Mouse (Mus musculus) myocyte (in vitro differentiated cells): ENCODE measurements around the gene Ptprr.

Source experiments
- CEBPB ChIP-seq: IDR thresholded peaks from 2 replicates; pipeline ENCODE4 v1.6.1; 2011; ENCODE audit warnings: mild to moderate bottlenecking, moderate library complexity; ENCODE audit not compliant: poor library complexity, insufficient read depth, severe bottlenecking
- E2F4 ChIP-seq: IDR thresholded peaks from one replicate; pipeline ENCODE4 v1.6.1; 2011; ENCODE audit warnings: mild to moderate bottlenecking, control low read depth, moderate library complexity; ENCODE audit not compliant: insufficient read depth
- MAX ChIP-seq: IDR thresholded peaks from one replicate; pipeline ENCODE4 v1.6.1; 2011; ENCODE audit warnings: low read depth, mild to moderate bottlenecking, control low read depth
- MYOD1 ChIP-seq, 3 experiments: IDR thresholded peaks; one replicate each; pipeline ENCODE4 v1.6.1; 2011; ENCODE audit warnings: control low read depth in 2 of 3, low read depth in 2 of 3, mild to moderate bottlenecking in 2 of 3, moderate library complexity in 1 of 3; ENCODE audit not compliant: insufficient read length in 2 of 3, control insufficient read depth in 1 of 3
- POLR2A ChIP-seq: IDR thresholded peaks from one replicate; pipeline ENCODE4 v1.6.1; 2011; ENCODE audit warnings: low read depth, mild to moderate bottlenecking, control low read depth, moderate library complexity; ENCODE audit not compliant: insufficient read length
- POLR2AphosphoS2 ChIP-seq: IDR thresholded peaks from one replicate; pipeline ENCODE4 v1.6.1; 2011; ENCODE audit warnings: low read depth, control low read depth; ENCODE audit not compliant: insufficient read length
- REST ChIP-seq: IDR thresholded peaks from one replicate; pipeline ENCODE4 v1.6.1; 2011; ENCODE audit warnings: mild to moderate bottlenecking, control low read depth, moderate library complexity; ENCODE audit not compliant: insufficient read depth, insufficient read length
- SRF ChIP-seq: IDR thresholded peaks from one replicate; pipeline ENCODE4 v1.6.1; 2011; ENCODE audit warnings: low read depth; ENCODE audit not compliant: control insufficient read depth, insufficient read length
- TCF12 ChIP-seq: IDR thresholded peaks from one replicate; pipeline ENCODE4 v1.6.1; 2011; ENCODE audit warnings: mild to moderate bottlenecking, control low read depth; ENCODE audit not compliant: poor library complexity, insufficient read depth, severe bottlenecking
- USF1 ChIP-seq: IDR thresholded peaks from one replicate; pipeline ENCODE4 v1.6.1; 2011; ENCODE audit warnings: low read depth, mild to moderate bottlenecking, control low read depth, moderate library complexity

GRCm38 (mm10) chr10:116243373-116243772, 225.4 kb downstream of the Ptprr start:
- TF ChIP-seq USF1 = no peak
- no peak for TF ChIP-seq E2F4
- no peak for TF ChIP-seq POLR2A
- no peak for TF ChIP-seq SRF
- TF ChIP-seq CEBPB = no peak
- TF ChIP-seq MAX = no peak
- no peak for TF ChIP-seq POLR2AphosphoS2
- TF ChIP-seq MYOD1 (IDR thresholded peaks at IDR 0.05; ENCODE audit: control insufficient read depth in 1 of 3, insufficient read length in 2 of 3, low read depth in 2 of 3) = no peak
- TF ChIP-seq TCF12 = no peak
- no peak for TF ChIP-seq REST
